Mouse (Mus musculus) T-helper 17 cell (primary cell): ENCODE data around the gene Tep1.
"Not testable (repeated sequence)": the region's sequence is repeated elsewhere in the genome, so short reads cannot be mapped to it uniquely, and the experiment has no call there.

Source experiments
- in situ Hi-C, 2 experiments: fragments of 300-600 bp; cut with MboI, MseI; formaldehyde crosslinking; loops; 1 replicate in 1 of 2; 2 replicates in 1 of 2; pipeline ENCODE4 v1.15.1; 2025; ENCODE audit warnings: high pct_unique_total_duplicates in 2 of 2

The Tep1 gene

DNA sequence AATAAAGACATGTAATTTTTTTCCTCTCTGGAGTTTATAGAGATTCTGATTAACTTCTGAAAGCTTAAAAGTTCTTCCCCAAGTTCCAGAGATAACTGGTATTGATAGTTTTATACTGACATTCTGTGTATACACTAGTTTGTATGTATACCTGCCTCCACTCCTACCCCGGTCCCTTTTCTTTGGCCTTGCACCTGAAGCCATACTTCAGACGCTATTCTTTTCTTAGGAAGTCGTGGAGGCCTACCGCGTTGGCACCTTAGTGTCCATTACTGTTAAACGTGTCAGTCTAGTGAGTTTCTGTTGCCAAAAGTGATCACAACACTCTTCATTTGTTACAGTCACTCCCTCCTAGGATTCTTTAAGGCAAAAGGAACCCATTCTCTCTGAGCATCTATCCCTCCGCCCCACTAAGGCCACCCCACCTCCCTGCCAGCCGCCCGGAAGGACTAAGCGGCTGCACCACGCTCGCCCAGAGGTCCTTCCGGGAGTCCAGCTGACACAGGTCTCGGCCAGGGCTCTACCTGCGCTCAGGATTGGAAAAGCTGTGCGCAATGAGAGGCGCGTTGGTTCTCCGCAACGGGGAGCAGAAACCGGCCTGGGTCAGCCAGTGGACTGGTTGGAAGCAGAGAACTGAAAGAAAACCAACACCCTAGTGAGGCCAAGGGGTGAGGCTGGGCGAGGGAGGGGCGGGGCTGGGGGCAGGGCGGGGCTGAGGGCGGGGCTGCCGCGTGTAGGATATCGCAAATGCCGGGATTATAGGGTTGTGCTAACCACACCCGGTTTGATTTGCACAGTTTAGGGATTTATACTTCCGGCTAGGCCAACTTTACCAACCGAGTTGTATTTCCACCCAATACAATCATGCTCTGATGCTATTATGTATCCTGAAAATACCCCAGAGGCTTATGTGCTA, at the start of gene Tep1:
Gene Tep1, minus strand, starts transcription at position 672 of the 916 bp plus-strand sequence.
- in situ Hi-C loops: no loop called here

DNA sequence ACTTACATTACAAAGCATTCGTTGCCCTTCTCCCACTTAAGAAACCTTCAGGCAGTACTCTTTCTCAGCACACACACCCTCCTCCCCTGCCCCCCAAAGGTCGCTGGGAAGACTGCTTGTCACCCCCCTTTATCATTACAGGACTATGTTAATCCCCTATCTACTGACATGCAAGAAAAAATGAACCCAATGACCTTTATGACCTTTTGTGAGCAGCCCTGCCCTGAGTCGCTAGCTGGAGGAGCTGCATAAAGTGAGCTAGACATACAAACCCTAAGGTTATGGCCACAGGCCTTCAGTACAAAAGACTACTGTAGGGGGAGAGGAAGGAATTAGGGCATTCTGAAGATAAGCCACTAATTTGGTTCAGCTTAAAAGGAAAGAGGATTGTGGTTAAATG, 41.0 kb upstream of the Tep1 start:
- in situ Hi-C loops: no loop called here

DNA sequence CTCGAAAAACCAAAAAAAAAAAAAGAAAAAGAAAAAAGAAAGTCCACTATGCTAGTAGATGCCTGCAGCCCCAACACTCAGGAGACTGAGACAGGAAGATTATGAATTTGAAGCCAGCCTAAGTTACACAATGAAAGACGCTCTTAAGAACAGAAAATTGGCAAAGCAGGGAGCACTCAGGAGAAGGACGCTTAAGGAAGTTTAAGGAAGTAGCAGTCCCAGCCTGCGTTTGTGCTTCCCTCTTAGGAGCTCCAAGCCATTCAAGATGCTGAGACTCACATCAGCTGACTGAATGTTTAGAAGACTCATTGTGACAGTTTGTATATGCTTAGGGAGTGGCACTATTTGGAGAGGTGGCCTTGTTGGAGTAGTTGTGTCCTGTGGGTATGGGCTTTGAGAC, 37.8 kb upstream of the Tep1 start:
- in situ Hi-C loops: loop anchor here in 1 of 2 experiments (10.0 kb wide), 1 partner anchor 597 kb away; no protein-coding TSS in a partner anchor

DNA sequence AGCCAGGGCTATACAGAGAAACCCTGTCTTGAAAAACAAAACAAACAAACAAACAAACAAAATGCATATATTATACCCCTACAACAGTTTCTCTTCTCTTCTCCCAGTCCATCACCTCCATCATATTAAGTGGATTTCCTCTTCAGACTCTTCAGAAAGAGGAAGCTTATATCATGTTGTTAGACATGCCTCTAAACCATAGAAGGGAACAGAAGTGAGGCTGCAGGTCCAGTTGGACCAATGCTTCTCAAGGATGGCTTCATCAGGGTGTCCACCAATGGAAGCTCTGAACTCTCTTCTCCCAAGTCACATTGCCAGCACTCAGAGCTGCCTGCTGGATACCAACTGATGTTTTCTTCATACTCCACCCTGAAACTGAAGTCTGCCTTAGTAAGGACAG, 35.0 kb upstream of the Tep1 start:
- in situ Hi-C loops: loop anchor here in 1 of 2 experiments (10.0 kb wide), 1 partner anchor 599 kb away; no protein-coding TSS in a partner anchor

DNA sequence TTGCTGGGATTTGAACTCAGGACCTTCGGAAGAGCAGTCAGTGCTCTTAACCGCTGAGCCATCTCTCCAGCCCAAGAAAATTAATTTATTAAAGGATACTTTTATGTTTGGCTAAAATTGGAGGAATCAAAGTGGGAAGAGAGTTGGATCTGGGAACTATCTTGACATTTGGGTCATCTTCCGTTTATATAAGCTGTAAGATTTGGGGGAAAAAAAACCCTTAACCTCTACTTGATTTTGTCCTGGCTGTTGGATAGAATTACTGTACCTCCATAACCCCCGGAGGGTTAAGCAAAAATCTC, 34.4 kb upstream of the Tep1 start:
- in situ Hi-C loops: loop anchor here in 1 of 2 experiments (10.0 kb wide), 1 partner anchor 600 kb away; no protein-coding TSS in a partner anchor

DNA sequence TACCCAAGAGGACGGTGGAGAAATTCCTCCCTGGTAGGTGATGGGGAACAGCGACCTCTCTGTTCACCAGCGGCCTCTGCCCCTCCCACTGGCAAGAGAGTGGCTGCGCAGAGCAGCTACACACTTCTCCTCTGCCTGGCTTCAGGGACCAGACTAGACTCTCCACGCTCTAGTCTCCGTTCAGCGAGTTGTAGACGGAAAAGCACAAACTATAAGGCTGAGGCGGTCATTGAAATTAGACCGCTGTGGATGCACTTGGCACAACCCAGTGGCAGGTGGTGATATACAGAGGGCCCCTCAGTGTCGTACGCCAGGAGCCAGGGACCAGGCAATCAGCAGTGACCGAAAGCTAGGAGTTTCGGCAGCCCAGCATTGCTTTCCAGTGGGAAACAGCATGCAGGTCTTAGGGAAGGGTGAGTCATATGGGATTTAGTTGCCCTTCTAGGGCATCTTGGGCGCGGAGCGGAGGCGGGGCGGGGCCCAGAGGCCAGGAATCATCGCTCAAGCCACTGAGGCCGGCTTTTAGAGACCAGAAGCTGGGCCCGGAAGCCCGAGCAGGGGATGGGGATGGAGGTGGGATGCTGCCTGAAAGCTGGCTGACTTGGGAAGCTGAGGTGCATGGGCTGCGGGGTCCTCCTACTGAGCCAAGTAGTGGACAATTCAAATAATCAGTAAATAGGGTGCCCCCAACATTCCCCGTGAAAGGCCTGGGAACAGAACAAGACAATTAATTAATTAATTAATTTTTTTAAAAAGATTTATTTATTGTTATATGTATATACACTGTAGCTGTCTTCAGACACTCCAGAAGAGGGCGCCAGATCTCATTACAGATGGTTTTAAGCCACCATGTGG, 33.8 kb upstream of the Tep1 start:
- in situ Hi-C loops: loop anchor here in 1 of 2 experiments (10.0 kb wide), 1 partner anchor 601 kb away; no protein-coding TSS in a partner anchor

GRCm38 (mm10) chr14:50897992-50898391, 27.6 kb upstream of the Tep1 start:
- in situ Hi-C loops: not testable (repeated sequence)

DNA sequence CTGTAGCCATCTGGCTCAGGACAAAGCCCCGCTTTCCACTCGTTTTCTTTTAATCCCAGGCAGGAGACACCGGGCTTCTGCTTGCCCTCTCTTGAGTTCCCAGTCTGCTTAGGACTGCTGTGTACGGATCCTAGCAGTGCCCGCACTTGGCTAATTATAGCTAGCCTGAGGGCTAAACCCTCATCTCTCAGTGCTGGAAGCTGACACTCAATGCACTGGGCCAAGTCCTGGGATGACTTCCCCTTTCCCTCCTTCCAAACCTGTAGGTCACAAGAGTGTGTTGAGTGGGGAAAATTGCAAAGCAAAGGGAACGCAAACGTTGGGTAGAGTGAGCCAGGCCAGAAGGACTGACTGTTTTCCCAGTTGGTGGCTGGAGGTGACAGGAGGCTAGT, 27.0 kb upstream of the Tep1 start, which contains the start of gene Klhl33:
Gene Klhl33, minus strand, starts transcription at position 134 of the 392 bp plus-strand sequence.
- in situ Hi-C loops: no loop called here

DNA sequence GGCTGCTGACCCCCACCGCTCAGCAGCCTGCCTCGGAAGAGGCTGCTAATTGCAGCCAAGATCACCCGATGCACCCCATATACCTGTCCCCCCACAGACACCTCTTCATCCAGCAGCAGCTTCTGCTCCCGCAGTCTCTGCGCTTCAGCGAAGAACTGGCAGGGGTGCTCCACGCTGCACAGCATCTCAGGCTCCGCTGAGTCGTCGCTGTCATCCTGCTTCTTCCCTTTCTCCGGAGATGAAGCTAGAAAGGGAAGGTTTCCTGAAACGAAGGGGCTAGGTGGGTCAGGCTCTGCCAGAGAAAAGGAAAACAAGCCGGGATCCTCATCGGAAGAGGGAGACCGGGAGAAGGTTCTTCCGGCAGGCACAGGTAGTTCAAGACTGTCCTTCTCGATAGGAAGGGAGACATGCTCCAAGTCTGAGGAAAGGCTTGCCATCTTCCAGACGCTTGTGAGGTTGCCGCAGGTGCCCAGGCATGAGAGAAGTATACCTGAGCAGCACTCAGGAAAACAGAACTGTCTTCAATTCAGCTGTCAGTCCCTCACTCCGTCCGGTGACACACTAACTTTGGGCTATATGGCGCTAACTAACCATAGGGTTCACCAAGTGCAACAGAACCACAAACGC, 26.5 kb upstream of the Tep1 start:
- in situ Hi-C loops: no loop called here

GRCm38 (mm10) chr14:50895985-50896746, 25.8 kb upstream of the Tep1 start:
- in situ Hi-C loops: no loop called here

DNA sequence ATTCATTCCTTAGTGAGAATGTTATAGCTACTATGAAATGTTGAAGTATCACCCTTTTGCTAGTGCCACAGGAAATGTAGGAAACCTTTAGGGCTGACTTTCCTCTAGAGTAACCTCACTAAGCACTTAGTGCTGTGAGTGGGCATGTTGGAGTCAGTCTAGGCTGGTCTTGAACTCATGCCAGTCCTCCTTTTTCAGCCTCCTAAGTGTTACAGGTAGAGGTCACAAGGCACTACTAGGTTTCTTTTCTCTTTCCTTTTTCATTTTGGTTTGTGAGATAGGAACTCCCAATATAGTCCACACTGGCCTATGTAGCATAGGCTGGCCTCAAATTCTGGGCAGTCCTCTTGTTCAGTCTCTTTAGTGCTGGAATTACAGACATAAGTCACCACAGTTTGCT, 25.0 kb upstream of the Tep1 start:
- in situ Hi-C loops: no loop called here

DNA sequence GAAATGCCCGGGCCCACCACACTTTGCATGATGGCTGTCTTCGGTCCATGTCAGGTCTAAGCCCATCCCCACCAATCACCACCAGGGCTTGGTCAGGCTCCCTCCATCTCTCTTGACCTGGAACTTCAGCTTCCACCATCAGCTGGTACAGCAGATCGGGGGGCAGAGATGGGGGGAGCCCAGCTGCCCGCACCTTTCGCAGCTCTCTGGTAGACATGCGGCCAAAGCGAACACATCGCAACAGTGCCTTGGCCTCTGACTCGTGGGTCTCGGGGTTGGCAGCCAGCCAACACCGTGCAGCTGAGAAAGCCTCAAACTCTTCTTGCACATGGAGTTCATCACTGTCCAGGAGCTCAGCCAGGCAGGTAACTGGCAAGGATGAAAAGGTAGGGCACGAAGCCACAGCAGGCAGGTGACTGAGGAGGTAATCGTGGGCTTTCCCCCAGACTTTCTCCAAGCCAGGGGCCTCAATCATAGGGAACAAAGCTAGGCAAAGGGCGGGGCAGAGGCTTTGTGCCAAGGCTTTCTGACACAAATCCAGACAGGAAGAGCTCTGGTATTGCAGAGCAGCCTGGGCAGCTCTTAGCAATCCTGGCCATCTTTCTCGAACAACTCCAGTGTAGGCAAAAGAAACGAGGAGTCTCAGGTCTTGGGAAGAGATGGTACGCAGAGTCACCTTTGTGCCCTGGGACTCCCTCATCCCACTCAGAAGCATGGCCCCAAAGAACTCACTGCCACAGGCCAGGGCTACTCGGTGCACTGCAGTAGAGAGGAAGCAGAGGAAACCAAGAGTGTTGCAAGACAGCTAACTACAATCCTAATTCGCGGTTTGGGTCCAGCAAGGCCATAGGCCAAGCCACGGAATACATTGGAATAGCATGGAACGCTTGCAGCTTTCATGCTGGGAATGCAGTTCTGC, 22.4 kb upstream of the Tep1 start:
- in situ Hi-C loops: no loop called here

DNA sequence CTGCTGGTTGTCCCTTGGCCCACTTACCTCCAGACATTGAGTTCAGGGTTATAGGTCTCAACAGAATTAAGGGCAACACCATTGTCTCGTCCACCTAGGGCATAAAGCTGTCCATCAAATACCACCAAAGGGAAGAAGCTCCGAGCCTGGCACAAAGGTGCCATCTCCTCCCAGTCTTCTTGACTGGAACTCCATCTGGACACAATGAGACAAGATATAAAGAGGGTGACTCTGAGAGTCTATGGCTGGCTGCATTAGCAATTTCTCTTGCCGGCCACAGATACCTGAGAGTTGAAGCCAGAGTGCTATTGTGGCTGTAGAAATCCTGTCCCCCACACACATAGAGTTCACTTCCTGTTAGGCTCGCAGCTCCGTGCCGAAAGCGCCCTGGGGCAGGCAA, 21.7 kb upstream of the Tep1 start:
- in situ Hi-C loops: no loop called here

- in situ Hi-C loops: no loop called here
Observed at GRCm38 (mm10) chr14:50891621-50892020, 21.3 kb upstream of the Tep1 start.

DNA sequence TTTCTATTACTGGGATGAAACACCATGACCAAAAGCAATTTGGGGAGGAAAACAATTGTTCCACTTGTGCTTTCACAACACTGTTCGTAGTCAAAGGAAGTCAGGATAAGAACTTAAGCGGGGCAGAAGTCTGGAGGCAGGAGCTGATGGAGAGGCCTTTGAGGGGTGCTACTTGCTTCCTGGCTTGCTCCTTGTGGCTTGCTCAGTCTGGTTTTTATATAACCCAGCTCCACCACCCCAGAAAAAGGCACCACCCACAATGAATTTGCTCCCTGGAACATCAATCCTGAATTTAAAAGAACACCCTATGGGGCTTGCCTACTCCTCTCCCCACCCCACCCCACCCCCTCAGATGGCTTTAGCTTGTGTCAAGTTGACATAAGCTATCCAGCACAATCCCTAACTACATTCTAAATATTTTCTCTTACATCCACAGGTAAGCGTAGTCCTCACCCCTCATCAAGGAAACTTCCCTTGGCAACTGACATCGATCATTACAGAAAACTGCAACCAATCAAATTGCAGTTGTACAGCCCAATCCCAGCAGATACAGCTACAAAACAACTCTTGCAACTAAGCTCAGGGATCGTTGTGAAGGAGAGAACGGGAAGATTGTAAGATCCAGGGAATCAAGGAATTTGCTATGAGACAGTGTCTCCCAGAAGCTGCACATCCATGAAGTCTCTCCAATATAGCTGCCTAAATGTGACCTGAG, 6.0 kb upstream of the Tep1 start:
- in situ Hi-C loops: no loop called here

DNA sequence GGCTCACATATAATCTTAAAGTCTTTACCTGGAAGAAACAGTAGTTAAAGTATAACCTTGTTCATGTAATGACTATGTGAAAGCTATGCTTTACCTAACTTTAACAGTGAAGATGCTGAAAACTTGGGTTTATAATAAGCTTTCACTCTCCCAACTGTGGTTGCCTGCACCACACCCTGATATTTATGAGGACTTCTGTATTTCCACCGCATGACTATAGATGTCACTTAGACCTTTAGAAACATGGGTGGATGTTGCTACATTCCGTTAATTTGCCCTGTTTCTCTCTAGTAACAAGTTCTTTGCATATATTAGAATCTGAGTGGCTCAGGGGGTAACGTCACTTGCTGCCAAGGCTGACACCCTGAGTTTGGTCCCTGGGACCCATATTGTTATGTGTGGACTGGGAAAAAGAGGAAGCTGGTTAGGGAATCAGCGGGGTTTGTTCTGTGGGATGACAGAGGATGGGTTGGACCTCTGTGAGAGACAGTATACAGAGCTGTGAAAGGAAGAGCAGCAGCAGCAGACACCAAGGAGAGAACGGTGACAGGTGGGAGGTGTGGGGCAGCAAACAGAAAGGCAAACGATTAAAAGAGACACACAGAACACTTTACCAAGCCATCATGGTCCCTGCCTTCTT, 5.4 kb upstream of the Tep1 start:
- in situ Hi-C loops: no loop called here

- in situ Hi-C loops: no loop called here
Observed at GRCm38 (mm10) chr14:50875175-50875574, 4.8 kb upstream of the Tep1 start.

- in situ Hi-C loops: no loop called here
Observed at GRCm38 (mm10) chr14:50871284-50871683, 924 bp upstream of the Tep1 start.

GRCm38 (mm10) chr14:50870805-50871143, 414 bp upstream of the Tep1 start:
- in situ Hi-C loops: no loop called here
